Mouse (Mus musculus): Measurements from ENCODE around the gene Atp9a. TPM values are rescaled to one million over a fixed set of nuclear protein-coding genes. Genes with fewer than 3 reads are reported as not detected.

Atp9a gene
- polyA plus RNA-seq, 1 experiment from 2014 or later = 15.0 TPM

GRCm38 (mm10) chr2:168729736-168730135 lies 12.5 kb downstream of the Atp9a start:
- 0 out of 2 replicates have a peak, but pooled peaks have one; percentile 8 for TF ChIP-seq CTCF (IDR thresholded peaks at IDR 0.05; ENCODE audit: low read depth)
- WGBS = 87% methylated on average over 12 of the region's 12 CpGs
- Histone ChIP-seq H3K36me3 (ENCODE audit: insufficient read depth, low read length) (no peaks in the 10 kb centered on the region), H3K9me3 (replicated peaks; ENCODE audit: low read length) (no peaks in the 10 kb centered on the region), H3K4me2 (ENCODE audit: low read length) (no peak overlapping the region), H3K27me3 (ENCODE audit: insufficient read depth, low read length) (no peaks in the 10 kb centered on the region), H3K4me3 (replicated peaks; ENCODE audit: low read depth, low read length) (no peak overlapping the region), H3K9ac (ENCODE audit: low read depth, low read length) (no peak overlapping the region), H3K27ac (no peak overlapping the region), H3K4me1 (replicated peaks; ENCODE audit: insufficient read depth, low read length) (0 out of 2 replicates have a peak, but pooled peaks cover 5% of the 10 kb centered on the region)
- ATAC-seq (replicated peaks; ENCODE audit: low FRiP score, low read depth) (no peak), DNase-seq (ENCODE audit: low spot score) (no peak)

DNA sequence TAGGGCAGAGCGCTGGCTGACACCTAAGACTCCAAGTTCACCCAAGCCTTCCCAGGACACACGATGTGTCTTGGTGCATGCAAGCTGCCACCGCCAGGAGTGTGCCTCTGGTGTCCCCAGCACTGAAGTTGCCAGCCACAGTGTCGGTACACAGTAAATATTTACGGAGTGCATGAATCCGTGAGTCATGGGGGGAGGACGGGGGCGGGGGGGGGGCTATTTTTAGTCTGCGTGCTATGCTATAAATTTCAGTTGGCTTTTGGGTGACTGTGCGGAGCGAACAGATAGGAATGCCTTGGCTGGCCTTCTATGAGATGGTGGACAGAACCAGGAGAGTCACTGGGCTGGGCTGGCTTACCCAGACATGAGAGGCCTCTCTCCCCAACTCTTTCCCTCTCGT lies 14.2 kb downstream of the Atp9a start:
- Histone ChIP-seq H3K4me1 (replicated peaks; ENCODE audit: insufficient read depth, low read length) (0 out of 2 replicates have a peak, but pooled peaks cover 5% of the 10 kb centered on the region), H3K27me3 (ENCODE audit: insufficient read depth, low read length) (no peaks in the 10 kb centered on the region), H3K4me2 (ENCODE audit: low read length) (no peak overlapping the region), H3K9ac (ENCODE audit: low read depth, low read length) (no peak overlapping the region), H3K4me3 (replicated peaks; ENCODE audit: low read depth, low read length) (no peak overlapping the region), H3K36me3 (ENCODE audit: insufficient read depth, low read length) (no peaks in the 10 kb centered on the region), H3K27ac (no peak overlapping the region), H3K9me3 (replicated peaks; ENCODE audit: low read length) (no peaks in the 10 kb centered on the region)
- 47% methylated on average over 12 of the region's 12 CpGs for WGBS
- no peak for TF ChIP-seq CTCF (IDR thresholded peaks at IDR 0.05; ENCODE audit: low read depth)
- 0 out of 2 replicates have a peak, but pooled peaks have one; percentile 21 for ATAC-seq (replicated peaks; ENCODE audit: low FRiP score, low read depth)
- DNase-seq (ENCODE audit: low spot score) = peak; percentile 10

- Histone ChIP-seq H3K9ac (ENCODE audit: low read depth, low read length) (no peak overlapping the region), H3K36me3 (ENCODE audit: insufficient read depth, low read length) (no peaks in the 10 kb centered on the region), H3K27me3 (ENCODE audit: insufficient read depth, low read length) (no peaks in the 10 kb centered on the region), H3K9me3 (replicated peaks; ENCODE audit: low read length) (no peaks in the 10 kb centered on the region), H3K4me2 (ENCODE audit: low read length) (no peak overlapping the region), H3K4me3 (replicated peaks; ENCODE audit: low read depth, low read length) (no peak overlapping the region), H3K4me1 (replicated peaks; ENCODE audit: insufficient read depth, low read length) (0 out of 2 replicates have a peak, but pooled peaks cover 5% of the 10 kb centered on the region), H3K27ac (no peak overlapping the region)
- TF ChIP-seq CTCF (IDR thresholded peaks at IDR 0.05; ENCODE audit: low read depth) = no peak
- ATAC-seq (replicated peaks; ENCODE audit: low FRiP score, low read depth) (peak; percentile 79), DNase-seq (ENCODE audit: low spot score) (peak; percentile 78)
- 34% methylated on average over 6 of the region's 6 CpGs for WGBS
Measured at GRCm38 (mm10) chr2:168726007-168726406, 16.2 kb downstream of the Atp9a start.

- ATAC-seq (replicated peaks; ENCODE audit: low FRiP score, low read depth) (peak; percentile 82), DNase-seq (ENCODE audit: low spot score) (peak; percentile 51)
- Histone ChIP-seq H3K27ac (no peak overlapping the region; the same call in 1 of the 2 replicates), H3K4me1 (replicated peaks; ENCODE audit: insufficient read depth, low read length) (no peaks in the 10 kb centered on the region), H3K9me3 (replicated peaks; ENCODE audit: low read length) (no peaks in the 10 kb centered on the region), H3K4me3 (replicated peaks; ENCODE audit: low read depth, low read length) (no peak overlapping the region), H3K4me2 (ENCODE audit: low read length) (no peak overlapping the region), H3K27me3 (ENCODE audit: insufficient read depth, low read length) (no peaks in the 10 kb centered on the region), H3K9ac (ENCODE audit: low read depth, low read length) (no peak overlapping the region), H3K36me3 (ENCODE audit: insufficient read depth, low read length) (no peaks in the 10 kb centered on the region)
- 36% methylated on average over 14 of the region's 14 CpGs for WGBS
- TF ChIP-seq CTCF (IDR thresholded peaks at IDR 0.05; ENCODE audit: low read depth) = no peak
Measured at GRCm38 (mm10) chr2:168721313-168721712, 20.9 kb downstream of the Atp9a start.

GRCm38 (mm10) chr2:168719742-168720141 lies 22.5 kb downstream of the Atp9a start:
- H3K27me3 ChIP-seq (ENCODE audit: insufficient read depth, low read length) = no peaks in the 10 kb centered on the region
- H3K9ac ChIP-seq (ENCODE audit: low read depth, low read length) = no peak overlapping the region
- H3K9me3 ChIP-seq (replicated peaks; ENCODE audit: low read length) = no peaks in the 10 kb centered on the region
- DNase-seq (ENCODE audit: low spot score) (no peak), ATAC-seq (replicated peaks; ENCODE audit: low FRiP score, low read depth) (no peak)
- TF ChIP-seq CTCF (IDR thresholded peaks at IDR 0.05; ENCODE audit: low read depth) = peak; percentile 34
- H3K4me2 ChIP-seq (ENCODE audit: low read length) = no peak overlapping the region
- H3K4me3 ChIP-seq (replicated peaks; ENCODE audit: low read depth, low read length) = no peak overlapping the region
- H3K36me3 ChIP-seq (ENCODE audit: insufficient read depth, low read length) = no peaks in the 10 kb centered on the region
- H3K27ac ChIP-seq = no peak overlapping the region
- no peaks in the 10 kb centered on the region for H3K4me1 ChIP-seq (replicated peaks; ENCODE audit: insufficient read depth, low read length)
- WGBS = 76% methylated on average over 4 of the region's 4 CpGs

- Histone ChIP-seq H3K27ac (no peak overlapping the region), H3K4me3 (replicated peaks; ENCODE audit: low read depth, low read length) (no peak overlapping the region), H3K9me3 (replicated peaks; ENCODE audit: low read length) (no peaks in the 10 kb centered on the region), H3K4me1 (replicated peaks; ENCODE audit: insufficient read depth, low read length) (no peaks in the 10 kb centered on the region), H3K9ac (ENCODE audit: low read depth, low read length) (no peak overlapping the region), H3K36me3 (ENCODE audit: insufficient read depth, low read length) (no peaks in the 10 kb centered on the region), H3K4me2 (ENCODE audit: low read length) (no peak overlapping the region), H3K27me3 (ENCODE audit: insufficient read depth, low read length) (no peaks in the 10 kb centered on the region)
- no peak for DNase-seq (ENCODE audit: low spot score)
- no peak for ATAC-seq (replicated peaks; ENCODE audit: low FRiP score, low read depth)
- no peak for TF ChIP-seq CTCF (IDR thresholded peaks at IDR 0.05; ENCODE audit: low read depth)
- 76% methylated on average over 10 of the region's 10 CpGs for WGBS
Measured at GRCm38 (mm10) chr2:168718735-168719134, 23.5 kb downstream of the Atp9a start.

DNA sequence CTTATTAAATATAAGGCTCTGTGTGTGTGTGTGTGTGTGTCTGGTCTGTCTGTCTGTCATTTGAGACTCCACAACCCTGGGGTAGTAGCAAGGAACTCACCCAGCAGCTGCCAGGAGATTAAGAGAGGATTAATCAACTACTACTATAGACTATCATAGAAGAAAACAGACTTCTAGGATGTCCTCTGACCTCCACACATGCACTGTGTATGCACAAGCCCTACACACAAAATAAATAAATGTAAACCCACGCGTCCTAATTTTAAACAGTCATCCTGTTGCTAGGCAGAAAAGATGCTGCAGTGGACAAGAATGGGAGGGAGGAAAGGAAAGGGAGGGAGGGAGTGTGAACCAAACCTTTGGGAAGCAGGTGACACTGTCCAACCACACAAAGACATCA lies 23.9 kb downstream of the Atp9a start:
- TF ChIP-seq CTCF (IDR thresholded peaks at IDR 0.05; ENCODE audit: low read depth) = no peak
- 88% methylated on average over 2 of the region's 2 CpGs for WGBS

More for the DNA sequence above, 23.9 kb downstream of the Atp9a start:
- Histone ChIP-seq H3K4me1 (replicated peaks; ENCODE audit: insufficient read depth, low read length) (no peaks in the 10 kb centered on the region), H3K27ac (no peak overlapping the region), H3K9ac (ENCODE audit: low read depth, low read length) (no peak overlapping the region), H3K27me3 (ENCODE audit: insufficient read depth, low read length) (no peaks in the 10 kb centered on the region), H3K36me3 (ENCODE audit: insufficient read depth, low read length) (no peaks in the 10 kb centered on the region), H3K4me3 (replicated peaks; ENCODE audit: low read depth, low read length) (no peak overlapping the region), H3K9me3 (replicated peaks; ENCODE audit: low read length) (no peaks in the 10 kb centered on the region), H3K4me2 (ENCODE audit: low read length) (no peak overlapping the region)
- no peak for ATAC-seq (replicated peaks; ENCODE audit: low FRiP score, low read depth)
- DNase-seq (ENCODE audit: low spot score) = no peak
